Mouse (Mus musculus): ENCODE results near the gene Sco1.

DNA sequence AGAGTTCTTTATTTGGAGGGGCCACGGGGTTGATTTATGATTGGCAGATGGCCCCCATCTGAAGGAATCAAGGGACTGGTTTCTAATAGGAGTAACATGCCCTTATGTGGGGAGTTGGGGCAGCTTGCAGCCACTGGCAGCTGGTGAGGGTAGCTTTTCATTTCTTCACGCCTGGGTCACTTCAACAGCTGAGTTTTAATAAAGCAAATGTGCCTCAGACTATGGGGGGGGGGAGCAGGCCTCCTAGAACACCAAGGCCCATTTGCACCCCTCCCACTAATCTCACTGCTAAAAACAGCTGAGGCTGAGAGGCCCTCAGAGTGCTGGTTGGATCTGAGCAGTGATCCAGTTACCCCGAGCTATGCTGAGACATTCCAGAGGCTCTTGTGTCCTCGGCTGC is 53.2 kb downstream of the Sco1 start:
- TF ChIP-seq TCF12 (IDR thresholded peaks at IDR 0.05; ENCODE audit: low read depth, low read length): no peak
- no peak for TF ChIP-seq UBTF (IDR thresholded peaks at IDR 0.05; ENCODE audit: low read depth, low read length)
- no peak for TF ChIP-seq POLR2A (IDR thresholded peaks at IDR 0.05; ENCODE audit: low read depth, low read length)
- TF ChIP-seq SIN3A (IDR thresholded peaks at IDR 0.05; ENCODE audit: low read length): no peak
- TF ChIP-seq MAZ (IDR thresholded peaks at IDR 0.05; ENCODE audit: low read depth, low read length): no peak
- TF ChIP-seq CTCF (conservative IDR thresholded peaks at IDR 0.05 in 1 of 2, IDR thresholded peaks at IDR 0.05 in 1 of 2; ENCODE audit: low read depth in 2 of 2, low read length in 2 of 2): no peak
- TF ChIP-seq USF2 (conservative IDR thresholded peaks at IDR 0.05; ENCODE audit: low read depth, low read length): no peak
- TF ChIP-seq ZNF384 (IDR thresholded peaks at IDR 0.05; ENCODE audit: low read depth, low read length): no peak
- TF ChIP-seq MAFK (IDR thresholded peaks at IDR 0.05; ENCODE audit: insufficient replicate concordance, low read length): no peak
- TF ChIP-seq KAT2A (IDR thresholded peaks at IDR 0.05; ENCODE audit: insufficient replicate concordance, low read length): no peak
- TF ChIP-seq MXI1 (IDR thresholded peaks at IDR 0.05; ENCODE audit: low read depth, low read length): no peak
